Mouse (Mus musculus) C2C12 (cell line): ENCODE measurements around the gene Rex1bd.

Source experiments
- CEBPB ChIP-seq: IDR thresholded peaks from one replicate; pipeline ENCODE4 v1.6.1; 2011; ENCODE audit warnings: low read depth, mild to moderate bottlenecking, control low read depth, moderate library complexity
- CTCF ChIP-seq: IDR thresholded peaks from one replicate; pipeline ENCODE4 v1.5.1; 2011; ENCODE audit not compliant: control insufficient read depth, insufficient read depth, insufficient read length
- FOSL1 ChIP-seq: IDR thresholded peaks from one replicate; pipeline ENCODE4 v1.8.0; 2011; ENCODE audit warnings: mild to moderate bottlenecking, low read length; ENCODE audit not compliant: poor library complexity, insufficient read depth, severe bottlenecking
- MAX ChIP-seq: IDR thresholded peaks from one replicate; pipeline ENCODE4 v1.6.1; 2011; ENCODE audit warnings: mild to moderate bottlenecking, control low read depth
- MYOD1 ChIP-seq: IDR thresholded peaks from one replicate; pipeline ENCODE4 v1.6.1; 2011; ENCODE audit warnings: low read depth; ENCODE audit not compliant: control insufficient read depth, insufficient read length
- MYOG ChIP-seq: IDR thresholded peaks from one replicate; pipeline ENCODE4 v1.6.1; 2011; ENCODE audit not compliant: control insufficient read depth, insufficient read length; ENCODE audit errors: extremely low read depth
- USF1 ChIP-seq: IDR thresholded peaks from one replicate; pipeline ENCODE4 v1.6.1; 2011; ENCODE audit warnings: low read depth, mild to moderate bottlenecking, control low read depth, moderate library complexity

DNA sequence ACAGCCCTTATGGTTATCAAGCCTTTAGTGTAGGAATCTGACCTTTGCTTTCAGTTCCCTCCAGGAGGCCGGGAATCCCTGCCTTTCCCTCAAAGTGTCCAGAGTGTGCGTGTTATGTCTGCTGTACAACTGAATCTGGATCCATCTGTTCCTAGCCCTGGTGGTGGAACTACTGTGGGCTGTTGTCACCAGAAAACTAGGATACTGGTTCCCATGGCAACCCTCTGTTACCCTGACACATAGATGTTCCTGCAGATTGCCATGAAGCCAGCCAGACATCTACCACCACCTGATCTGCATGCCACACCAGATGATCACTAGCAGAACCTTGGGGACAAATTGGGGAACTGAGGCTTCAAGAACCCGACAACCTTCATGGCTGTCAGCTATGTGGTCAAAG, 24.6 kb downstream of the Rex1bd start:
- TF ChIP-seq CTCF (no peak), MYOD1 (no peak), MYOG (no peak), MAX (no peak), USF1 (no peak), CEBPB (no peak), FOSL1 (no peak)
